29 mouse cellular contexts compared by ENCODE assay signal in the genomic region with DNA sequence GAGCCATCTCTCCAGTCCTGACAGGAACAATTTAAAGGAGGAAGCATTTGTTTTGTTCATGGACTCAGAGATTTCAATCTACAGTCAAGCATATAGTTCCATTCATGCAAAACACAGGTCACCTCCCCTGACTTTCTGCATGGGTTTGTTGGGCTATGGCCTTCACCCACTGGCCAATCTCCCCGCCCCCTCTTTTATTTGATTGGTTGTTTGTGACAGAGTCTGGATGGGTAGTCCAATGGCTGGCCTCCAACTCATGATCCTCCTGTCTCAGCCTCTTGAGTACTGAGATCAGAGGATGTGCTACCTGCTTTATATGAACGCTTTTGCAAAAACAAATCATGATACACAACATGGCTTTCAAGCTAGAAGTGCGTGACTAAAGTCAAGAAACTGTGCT. TPM values are rescaled to one million over a fixed set of nuclear protein-coding genes. Genes with fewer than 3 reads are reported as not detected.
DNase-seq lines count a peak whose midpoint lies in the region; ATAC-seq and TF ChIP-seq lines count a peak whose summit lies in the region.
"Had no signal": no experiment of that assay in that cellular context is flagged by ENCODE, and none has a peak within 500 bp of the region (broad histone marks: within the 10 kb centered on the region; RNA-seq: fewer than 3 reads in every experiment).

No protein-coding gene starts in this region.

- TF ChIP-seq EP300 in MEL (IDR thresholded peaks at IDR 0.05; ENCODE audit: low read depth in 1 of 2, low read length in 2 of 2) = no peak

- ATAC-seq in erythroblast, adult 5-6 weeks (replicated peaks; ENCODE audit: low FRiP score, poor library complexity, severe bottlenecking) = peak; percentile 62; the same call in 1 of the 2 replicates
- ATAC-seq in megakaryocyte progenitor cell, adult 5-6 weeks (replicated peaks; ENCODE audit: poor library complexity) = no peak
- ATAC-seq: forebrain, embryonic 14.5 days; forebrain, embryonic 16.5 days had no signal

- no peaks in the 10 kb centered on the region for H3K9me3 ChIP-seq in MEL (replicated peaks; ENCODE audit: insufficient read depth, low read length)
- H3K9me3 ChIP-seq: embryonic facial prominence, embryonic 10.5 days; embryonic facial prominence, embryonic 12.5 days; forebrain, embryonic 10.5 days; forebrain, embryonic 12.5 days; G1E had no signal

- no peak for TF ChIP-seq CTCF in MEL (IDR thresholded peaks at IDR 0.05 in 2 of 3, conservative IDR thresholded peaks at IDR 0.05 in 1 of 3; ENCODE audit: control insufficient read depth in 1 of 3, insufficient read depth in 1 of 3, low read depth in 2 of 3, low read length in 3 of 3, poor library complexity in 1 of 3, severe bottlenecking in 1 of 3)
- TF ChIP-seq CTCF in left cerebral cortex, adult 2 months (IDR thresholded peaks at IDR 0.05) = no peak

- H3K4me3 ChIP-seq in MEL (ENCODE audit: control insufficient read depth in 1 of 2, insufficient read depth in 1 of 2, low read depth in 2 of 2, low read length in 2 of 2) = no peak overlapping the region
- no peak overlapping the region for H3K4me3 ChIP-seq in left cerebral cortex, adult 2 months
- H3K4me3 ChIP-seq: embryonic facial prominence, embryonic 10.5 days; embryonic facial prominence, embryonic 12.5 days; erythroblast, embryonic 14.5 days; forebrain, embryonic 10.5 days; forebrain, embryonic 12.5 days had no signal

- H3K4me1 ChIP-seq in MEL (ENCODE audit: control insufficient read depth in 1 of 2, insufficient read depth in 2 of 2, low read length in 2 of 2) = peaks cover 19% of the 10 kb centered on the region in 2 experiments
- H3K4me1 ChIP-seq: embryonic facial prominence, embryonic 10.5 days; embryonic facial prominence, embryonic 12.5 days; forebrain, embryonic 10.5 days; forebrain, embryonic 12.5 days had no signal

- H3K27ac ChIP-seq in MEL (ENCODE audit: control insufficient read depth, low read depth, low read length) = no peak overlapping the region
- no peak overlapping the region for H3K27ac ChIP-seq in left cerebral cortex, adult 2 months
- H3K27ac ChIP-seq: embryonic facial prominence, embryonic 10.5 days; embryonic facial prominence, embryonic 12.5 days; forebrain, embryonic 10.5 days; forebrain, embryonic 12.5 days had no signal

- no peaks in the 10 kb centered on the region for H3K27me3 ChIP-seq in MEL (ENCODE audit: control insufficient read depth in 1 of 2, insufficient read depth in 2 of 2, low read length in 2 of 2)
- H3K27me3 ChIP-seq: embryonic facial prominence, embryonic 12.5 days; forebrain, embryonic 12.5 days had no signal

- DNase-seq in heart, adult 11 months = peak; percentile 75
- no peak for DNase-seq in heart, postnatal 10 days
- DNase-seq in MEL (ENCODE audit: low read depth, low spot score) (peak; percentile 18), ZHBTc4 (ENCODE audit: low read depth, low spot score) (peak; percentile 48)
- no peak for DNase-seq in lung, postnatal 4 days
- no peak for DNase-seq in left cerebral cortex, adult 2 months (ENCODE audit: extremely low spot score in 1 of 2, low spot score in 2 of 2)
- DNase-seq: adrenal gland, adult 2 months; adrenal gland, postnatal 10 days; adrenal gland, postnatal 25 days; cerebellum, adult 11-12 months; cerebellum, adult 2 months; cerebellum, adult 9-10 months; cerebellum, postnatal 10 days; cerebellum, postnatal 25 days had no signal

- no peaks in the 10 kb centered on the region for H3K79me2 ChIP-seq in MEL (ENCODE audit: control insufficient read depth, insufficient read depth, low read length, poor library complexity)

- TF ChIP-seq POLR2A in MEL (IDR thresholded peaks at IDR 0.05; ENCODE audit: control insufficient read depth in 1 of 2, insufficient read depth in 1 of 2, low read depth in 1 of 2, low read length in 2 of 2, poor library complexity in 1 of 2) = no peak

- no peak overlapping the region for H3K9ac ChIP-seq in MEL (ENCODE audit: control insufficient read depth, low read depth, low read length, poor library complexity, severe bottlenecking)
- H3K9ac ChIP-seq: embryonic facial prominence, embryonic 12.5 days; forebrain, embryonic 12.5 days had no signal

- intact Hi-C loops in heart, postnatal 10 days (cut with DNase I) = no loop called here
- intact Hi-C loops in left cerebral cortex, adult 2 months (cut with DNase I) = no loop called here

- no peak for TF ChIP-seq RAD21 in MEL (IDR thresholded peaks at IDR 0.05; ENCODE audit: low read depth, low read length)

- H3K36me3 ChIP-seq in MEL (ENCODE audit: control insufficient read depth in 1 of 2, insufficient read depth in 2 of 2, low read length in 2 of 2) = peaks cover 0 to 9% of the 10 kb centered on the region in 2 experiments; a peak in 2 of 4 replicates
- H3K36me3 ChIP-seq: embryonic facial prominence, embryonic 10.5 days; embryonic facial prominence, embryonic 12.5 days; forebrain, embryonic 10.5 days; forebrain, embryonic 12.5 days had no signal

TF ChIP-seq in MEL, 35 proteins besides CTCF, POLR2A, EP300 and RAD21:
- TF ChIP-seq USF1 (IDR thresholded peaks at IDR 0.05; ENCODE audit: low read depth, low read length) = no peak
- no peak for TF ChIP-seq GATA1 (IDR thresholded peaks at IDR 0.05; ENCODE audit: low read depth, low read length)
- TF ChIP-seq CHD2 (IDR thresholded peaks at IDR 0.05; ENCODE audit: low read length) = no peak
- no peak for TF ChIP-seq GABPA (IDR thresholded peaks at IDR 0.05; ENCODE audit: low read depth, low read length)
- TF ChIP-seq MEF2A (IDR thresholded peaks at IDR 0.05; ENCODE audit: extremely low read depth, insufficient replicate concordance, low read depth, low read length, poor library complexity, severe bottlenecking) = no peak
- TF ChIP-seq TAL1 (IDR thresholded peaks at IDR 0.05; ENCODE audit: low read length) = no peak

RNA-seq across cellular contexts. Expression of a gene that starts 23.4 kb away (rescaled TPM):
- not detected for total RNA-seq in heart, postnatal 10 days (2021)
- 0.13 TPM in 1 of 2 replicates, not detected in the other for total RNA-seq in MEL (2012; rRNA removed)
- under 1 TPM in 1 of 2 experiments, not detected in 1; 0.03 TPM for polyA plus RNA-seq in MEL (2012; ENCODE audit: insufficient read depth in 1 of 2, insufficient read length in 2 of 2, low read depth in 1 of 2, low replicate concordance in 2 of 2, missing spikeins in 1 of 2)
- not detected in 2 replicates for total RNA-seq in erythroblast, adult 5-6 weeks (2015; ENCODE audit: low replicate concordance)
- total RNA-seq in erythroblast, adult 5-6 weeks (2017; ENCODE audit: low replicate concordance) = not detected in 2 replicates
- total RNA-seq in left cerebral cortex, adult 2 months (2021) = not detected
- total RNA-seq in megakaryocyte progenitor cell, adult 5-6 weeks (2015) = not detected in 2 replicates
- total RNA-seq in megakaryocyte progenitor cell, adult 5-6 weeks (2017) = not detected in 2 replicates
- total RNA-seq: adrenal gland, adult 2 months; adrenal gland, postnatal 10 days; adrenal gland, postnatal 25 days; adrenal gland, postnatal 4 days; G1E had no signal
- polyA plus RNA-seq: adrenal gland, adult 2 months; C2C12; cerebellum, adult 2 months; cortical plate, adult 2 months; embryonic facial prominence, embryonic 12.5 days; erythroblast, embryonic 14.5 days; forebrain, embryonic 10.5 days; forebrain, embryonic 12.5 days; frontal cortex, adult 2 months; G1E had no signal

RNA-seq across cellular contexts. Expression of a gene that starts 25.2 kb away (rescaled TPM):
- total RNA-seq in heart, postnatal 10 days (2021) = 1 to 10 TPM; 6.4 to 6.9 TPM
- 4.5 and 4.9 TPM in 2 replicates for total RNA-seq in MEL (2012; rRNA removed)
- polyA plus RNA-seq in MEL (2012; ENCODE audit: insufficient read depth in 1 of 2, insufficient read length in 2 of 2, low read depth in 1 of 2, low replicate concordance in 2 of 2, missing spikeins in 1 of 2) = 1 to 10 TPM in 1 of 2 experiments, not detected in 1; 5.8 TPM
- 11.5 and 16.5 TPM in 2 replicates for total RNA-seq in erythroblast, adult 5-6 weeks (2015; ENCODE audit: low replicate concordance)
- total RNA-seq in erythroblast, adult 5-6 weeks (2017; ENCODE audit: low replicate concordance) = 12.0 and 23.2 TPM in 2 replicates
- 1 to 10 TPM; 1.3 to 1.9 TPM for total RNA-seq in left cerebral cortex, adult 2 months (2021)
- total RNA-seq in megakaryocyte progenitor cell, adult 5-6 weeks (2015) = 23.6 and 23.7 TPM in 2 replicates
- total RNA-seq in megakaryocyte progenitor cell, adult 5-6 weeks (2017) = 15.0 and 16.7 TPM in 2 replicates
- polyA plus RNA-seq: erythroblast, embryonic 14.5 days had no signal

RNA-seq across cellular contexts. Expression of a gene that starts 32.9 kb away (rescaled TPM):
- not detected for total RNA-seq in heart, postnatal 10 days (2021)
- 39.6 and 42.8 TPM in 2 replicates for total RNA-seq in MEL (2012; rRNA removed)
- polyA plus RNA-seq in MEL (2012; ENCODE audit: insufficient read depth in 1 of 2, insufficient read length in 2 of 2, low read depth in 1 of 2, low replicate concordance in 2 of 2, missing spikeins in 1 of 2) = 10 to 100 TPM in 1 of 2 experiments, not detected in 1; 50.2 TPM
- total RNA-seq in erythroblast, adult 5-6 weeks (2015; ENCODE audit: low replicate concordance) = 3.6 TPM in 1 of 2 replicates, not detected in the other
- 0.51 and 0.98 TPM in 2 replicates for total RNA-seq in erythroblast, adult 5-6 weeks (2017; ENCODE audit: low replicate concordance)
- total RNA-seq in left cerebral cortex, adult 2 months (2021) = not detected
- 9.5 and 10.8 TPM in 2 replicates for total RNA-seq in megakaryocyte progenitor cell, adult 5-6 weeks (2015)
- 4.2 and 6.7 TPM in 2 replicates for total RNA-seq in megakaryocyte progenitor cell, adult 5-6 weeks (2017)
- total RNA-seq: adrenal gland, adult 2 months; adrenal gland, postnatal 10 days; adrenal gland, postnatal 25 days; adrenal gland, postnatal 4 days had no signal
- polyA plus RNA-seq: C2C12; cortical plate, adult 2 months; embryonic facial prominence, embryonic 12.5 days; embryonic facial prominence, embryonic 14.5 days; erythroblast, embryonic 14.5 days; forebrain, embryonic 12.5 days; forebrain, embryonic 14.5 days; forebrain, embryonic 16.5 days; frontal cortex, adult 2 months had no signal

RNA-seq across cellular contexts. Expression of a gene that starts 49.2 kb away (rescaled TPM):
- total RNA-seq in heart, postnatal 10 days (2021) = not detected
- not detected in 2 replicates for total RNA-seq in MEL (2012; rRNA removed)
- polyA plus RNA-seq in MEL (2012; ENCODE audit: insufficient read depth in 1 of 2, insufficient read length in 2 of 2, low read depth in 1 of 2, low replicate concordance in 2 of 2, missing spikeins in 1 of 2) = not detected
- total RNA-seq in erythroblast, adult 5-6 weeks (2015; ENCODE audit: low replicate concordance) = not detected in 2 replicates
- total RNA-seq in erythroblast, adult 5-6 weeks (2017; ENCODE audit: low replicate concordance) = not detected in 2 replicates
- not detected for total RNA-seq in left cerebral cortex, adult 2 months (2021)
- not detected in 2 replicates for total RNA-seq in megakaryocyte progenitor cell, adult 5-6 weeks (2015)
- total RNA-seq in megakaryocyte progenitor cell, adult 5-6 weeks (2017) = not detected in 2 replicates
- total RNA-seq: adrenal gland, adult 2 months; adrenal gland, postnatal 10 days; adrenal gland, postnatal 25 days; adrenal gland, postnatal 4 days; G1E had no signal
- polyA plus RNA-seq: adrenal gland, adult 2 months; C2C12; cerebellum, adult 2 months; cortical plate, adult 2 months; embryonic facial prominence, embryonic 10.5 days; embryonic facial prominence, embryonic 12.5 days; embryonic facial prominence, embryonic 14.5 days; erythroblast, embryonic 14.5 days; forebrain, embryonic 10.5 days; forebrain, embryonic 12.5 days; forebrain, embryonic 14.5 days; forebrain, embryonic 16.5 days; frontal cortex, adult 2 months; G1E had no signal

Comparison
In these comparisons a context has a peak if more than half of its experiments do, and no peak if none do; other contexts are left out.
1. DNase-seq: peak in heart, adult 11 months (single experiment), MEL (single experiment) and ZHBTc4 (single experiment); none in heart, postnatal 10 days (0 of 2), lung, postnatal 4 days (0 of 2) and left cerebral cortex, adult 2 months (0 of 2).